Mouse (Mus musculus) heart, embryonic 10.5 days (tissue): ENCODE results near the gene Cald1. TPM values are rescaled to one million over a fixed set of nuclear protein-coding genes. Genes with fewer than 3 reads are reported as not detected.

Experiments used
- DNase-seq: peaks from one replicate; pipeline ENCODE4 v3.0.0-alpha.2; 2017; ENCODE audit warnings: low spot score
- H3K27ac ChIP-seq: fragments of 300-500 bp; sonication (generic); 2 replicates; pipeline ENCODE4 v1.5.1; 2016; ENCODE audit warnings: mild to moderate bottlenecking
- H3K27me3 ChIP-seq: fragments of 300-500 bp; sonication (generic); 2 replicates; pipeline ENCODE4 v1.6.1; 2016; ENCODE audit warnings: mild to moderate bottlenecking; ENCODE audit not compliant: poor library complexity, insufficient read depth, severe bottlenecking
- H3K36me3 ChIP-seq: fragments of 300-500 bp; sonication (generic); 2 replicates; pipeline ENCODE4 v1.6.1; 2016; ENCODE audit warnings: mild to moderate bottlenecking, moderate library complexity
- H3K4me1 ChIP-seq: fragments of 300-500 bp; sonication (generic); 2 replicates; pipeline ENCODE4 v1.6.1; 2016; ENCODE audit warnings: mild to moderate bottlenecking
- H3K4me3 ChIP-seq: fragments of 300-500 bp; sonication (generic); 2 replicates; pipeline ENCODE4 v1.5.1; 2016; ENCODE audit warnings: mild to moderate bottlenecking, moderate library complexity
- H3K9me3 ChIP-seq: fragments of 300-500 bp; sonication (generic); 2 replicates; pipeline ENCODE4 v1.6.1; 2016; ENCODE audit warnings: mild to moderate bottlenecking, moderate library complexity
- WGBS: fragments of 180-500 bp; shearing (Covaris S2); methylation state at CpG from one replicate; pipeline ENCODE4 v1.1.7; 2016; 5-methylcytosine and 5-hydroxymethylcytosine counted together
- polyA plus RNA-seq: library from polyadenylated mRNA; unstranded; fragments of >200 nt; fragmentation: Nextera tagmentation; extraction: Ambion mirVana; gene quantifications from 2 replicates; pipeline ENCODE4 v1.2.1, GENCODE M21; 2016

Gene Cald1
- polyA plus RNA-seq, 1 experiment from 2014 or later, result 189 TPM

DNA sequence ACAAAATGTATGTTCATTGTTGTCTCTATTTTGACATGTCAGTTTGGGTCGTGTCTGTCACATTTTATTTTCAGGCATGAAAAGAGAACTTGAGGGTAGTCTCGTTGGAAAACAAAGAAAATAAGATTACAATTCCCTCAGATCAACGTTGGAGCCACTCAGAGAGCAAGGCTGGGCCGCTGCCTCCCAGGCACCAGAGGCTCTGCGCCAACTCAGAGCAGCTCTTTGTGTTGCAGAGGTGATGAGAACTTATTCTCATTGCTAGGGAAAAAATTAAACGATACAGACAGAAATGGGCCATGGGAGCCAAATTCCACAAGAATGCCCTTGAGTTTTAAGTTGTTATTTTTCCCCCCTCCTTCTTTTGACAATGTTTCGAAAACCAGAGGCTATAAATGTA, 25.0 kb downstream of the Cald1 start:
- Histone ChIP-seq H3K4me1 (peaks cover 14% of the 10 kb centered on the region), H3K9me3 (no peaks in the 10 kb centered on the region), H3K36me3 (no peaks in the 10 kb centered on the region), H3K4me3 (no peak overlapping the region), H3K27ac (peak overlapping the region; percentile 6; the same call in 1 of the 2 replicates), H3K27me3 (no peaks in the 10 kb centered on the region)
- 68% methylated on average over 7 of the region's 7 CpGs for WGBS
- DNase-seq, result no peak

DNA sequence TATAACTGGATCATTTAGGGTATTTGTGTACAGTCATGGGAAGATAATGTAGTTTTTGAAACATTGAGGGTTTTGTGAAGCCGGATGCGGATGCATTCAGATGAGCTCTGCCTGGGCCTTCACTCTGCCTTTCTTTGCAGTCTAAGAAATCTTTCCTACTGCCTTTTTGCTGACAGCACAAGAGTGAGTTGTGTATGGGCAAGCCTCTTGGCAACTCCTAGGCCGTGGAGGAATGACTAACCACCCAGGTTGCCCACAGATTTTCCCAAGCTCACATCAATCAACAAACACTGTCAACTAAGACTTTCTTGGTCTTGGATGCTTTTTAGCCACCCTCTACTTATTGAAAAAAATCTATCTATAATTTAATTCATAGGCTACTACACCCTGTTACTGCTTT, 26.2 kb downstream of the Cald1 start:
- peaks cover 14% of the 10 kb centered on the region for H3K4me1 ChIP-seq
- 89% methylated on average over 3 of the region's 3 CpGs for WGBS
- DNase-seq, result no peak

DNA sequence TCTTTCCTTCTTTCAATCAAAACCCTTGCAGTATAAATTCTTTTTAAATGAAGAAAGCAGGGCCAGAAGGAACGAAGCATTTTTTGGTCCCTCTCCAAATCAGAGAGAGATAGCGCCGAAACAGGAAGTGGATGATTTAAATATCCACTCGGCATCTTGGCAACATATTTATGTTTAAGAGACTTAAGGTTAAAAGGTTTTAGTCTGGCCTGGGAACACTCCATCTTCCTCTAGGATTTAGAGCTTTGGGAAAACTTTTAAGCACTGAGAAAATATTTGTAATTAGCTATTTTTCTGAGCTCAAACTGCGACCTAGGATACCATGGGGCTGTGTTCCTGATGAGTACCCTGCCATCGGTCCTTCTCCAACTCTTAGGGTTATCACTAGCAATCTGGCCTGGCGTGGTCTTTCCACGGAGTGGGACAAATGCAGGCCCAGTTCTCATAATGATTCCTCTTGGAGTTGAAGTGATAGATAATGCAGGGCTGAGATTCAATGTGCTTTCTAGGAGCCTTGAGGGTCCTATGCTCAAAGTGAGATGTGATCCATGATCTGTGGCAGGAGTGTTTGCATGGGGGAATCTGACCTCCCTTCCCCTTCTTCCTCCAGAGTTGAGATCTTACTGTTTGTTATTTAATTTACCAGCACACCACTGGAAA, 28.4 kb downstream of the Cald1 start:
- Histone ChIP-seq H3K4me3 (no peak overlapping the region), H3K27ac (peak overlapping the region; percentile 23; the same call in 1 of the 2 replicates), H3K4me1 (peaks cover 10% of the 10 kb centered on the region), H3K36me3 (no peaks in the 10 kb centered on the region), H3K9me3 (no peaks in the 10 kb centered on the region), H3K27me3 (no peaks in the 10 kb centered on the region)
- WGBS, result 67% methylated on average over 8 of the region's 8 CpGs
- peak; percentile 56 for DNase-seq

More for the DNA sequence above, 26.2 kb downstream of the Cald1 start:
- Histone ChIP-seq H3K4me3 (no peak overlapping the region), H3K9me3 (no peaks in the 10 kb centered on the region), H3K36me3 (no peaks in the 10 kb centered on the region), H3K27me3 (no peaks in the 10 kb centered on the region), H3K27ac (no peak overlapping the region)

DNA sequence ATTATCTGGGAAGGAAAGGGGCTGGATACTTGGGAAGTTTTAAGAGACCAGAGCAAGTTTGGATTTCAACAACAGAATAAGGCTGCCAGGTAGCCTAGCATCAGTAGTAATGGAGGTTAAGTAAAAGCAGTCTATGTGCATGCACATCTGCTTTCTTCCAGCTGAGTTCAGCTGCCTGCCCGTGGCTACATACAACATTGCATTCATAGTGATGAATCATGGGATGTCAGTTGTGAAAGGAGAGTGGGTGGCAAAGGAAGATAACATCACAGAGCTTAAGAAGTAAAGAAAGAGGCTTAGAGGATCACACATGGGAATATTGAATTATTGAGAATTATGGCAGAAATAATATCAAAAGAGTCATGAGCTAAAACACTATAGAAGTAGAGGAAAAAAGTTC, 29.8 kb downstream of the Cald1 start:
- Histone ChIP-seq H3K4me3 (no peak overlapping the region), H3K4me1 (peaks cover 8% of the 10 kb centered on the region), H3K36me3 (no peaks in the 10 kb centered on the region), H3K27me3 (no peaks in the 10 kb centered on the region), H3K27ac (no peak overlapping the region), H3K9me3 (no peaks in the 10 kb centered on the region)
- no peak for DNase-seq
- 64% methylated on average over 1 of the region's 1 CpGs for WGBS

DNA sequence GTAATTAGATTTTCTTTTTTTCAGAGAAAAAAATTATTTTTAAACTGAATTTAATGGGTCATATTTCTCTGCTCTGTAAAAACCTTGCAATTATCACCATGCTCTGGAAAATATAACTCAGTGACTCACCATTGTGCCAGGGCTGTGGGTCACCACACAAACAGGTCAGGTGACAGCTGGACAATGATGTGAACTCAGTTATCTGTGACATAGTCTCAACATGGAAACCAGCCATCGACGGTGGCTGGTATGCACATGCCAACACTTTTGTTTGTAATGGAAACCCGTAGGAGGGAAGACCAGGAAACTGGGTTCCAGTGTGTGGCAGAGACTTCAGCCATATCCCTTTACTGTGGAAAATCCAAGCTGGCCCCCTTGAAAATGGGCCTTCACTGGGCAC, 35.5 kb downstream of the Cald1 start:
- Histone ChIP-seq H3K9me3 (no peaks in the 10 kb centered on the region), H3K27me3 (no peaks in the 10 kb centered on the region), H3K4me3 (no peak overlapping the region), H3K36me3 (peaks cover 6% of the 10 kb centered on the region; the same call in 1 of the 2 replicates), H3K27ac (peak overlapping the region; percentile 39; the same call in 1 of the 2 replicates), H3K4me1 (peaks cover 30% of the 10 kb centered on the region)
- WGBS, result 44% methylated on average over 3 of the region's 3 CpGs
- DNase-seq, result no peak

DNA sequence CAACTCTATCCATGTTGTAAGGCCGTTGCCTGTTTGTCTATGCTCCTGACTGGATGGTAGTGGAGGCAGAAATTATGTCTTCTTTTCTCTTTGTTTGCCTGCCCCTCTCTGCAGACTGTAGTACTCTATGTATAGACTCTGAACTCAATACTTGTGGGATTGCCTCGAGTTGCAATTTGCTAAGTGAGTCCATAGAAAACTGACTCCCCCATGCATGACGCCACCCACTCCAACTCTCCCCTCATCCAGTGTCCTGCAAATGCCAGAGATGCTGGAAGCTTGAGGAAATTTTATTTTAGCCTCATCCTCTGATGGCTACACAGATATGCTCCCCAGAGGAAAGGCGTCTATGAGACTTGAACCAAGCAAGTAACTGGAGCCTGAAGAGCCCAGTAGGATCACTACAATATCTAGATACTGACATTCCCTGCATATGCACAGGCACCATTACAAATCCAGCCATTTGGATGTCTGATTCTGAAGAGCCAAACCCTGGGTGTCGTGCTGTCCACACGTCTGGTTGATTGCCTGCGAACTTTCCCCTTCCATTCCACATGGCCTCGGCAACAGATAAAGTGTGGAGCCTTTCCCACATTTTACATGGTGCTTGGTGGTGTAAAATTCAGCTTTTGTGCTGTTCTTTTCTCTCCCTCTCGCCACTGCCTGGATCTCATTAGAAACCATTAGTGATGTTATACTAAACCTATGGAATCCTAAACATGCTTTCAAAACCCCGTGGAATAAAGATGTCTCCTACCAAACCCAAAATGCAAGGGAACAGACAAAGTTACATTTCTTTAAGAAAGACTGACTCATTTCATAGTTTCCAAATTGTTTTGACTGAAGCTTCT, 39.5 kb downstream of the Cald1 start:
- Histone ChIP-seq H3K4me1 (peaks cover 45% of the 10 kb centered on the region), H3K9me3 (no peaks in the 10 kb centered on the region), H3K27ac (peak overlapping the region; percentile 62), H3K36me3 (peaks cover 6% of the 10 kb centered on the region; the same call in 1 of the 2 replicates), H3K27me3 (no peaks in the 10 kb centered on the region), H3K4me3 (no peak overlapping the region)
- DNase-seq, result peak; percentile 77
- WGBS, result 41% methylated on average over 10 of the region's 10 CpGs

DNA sequence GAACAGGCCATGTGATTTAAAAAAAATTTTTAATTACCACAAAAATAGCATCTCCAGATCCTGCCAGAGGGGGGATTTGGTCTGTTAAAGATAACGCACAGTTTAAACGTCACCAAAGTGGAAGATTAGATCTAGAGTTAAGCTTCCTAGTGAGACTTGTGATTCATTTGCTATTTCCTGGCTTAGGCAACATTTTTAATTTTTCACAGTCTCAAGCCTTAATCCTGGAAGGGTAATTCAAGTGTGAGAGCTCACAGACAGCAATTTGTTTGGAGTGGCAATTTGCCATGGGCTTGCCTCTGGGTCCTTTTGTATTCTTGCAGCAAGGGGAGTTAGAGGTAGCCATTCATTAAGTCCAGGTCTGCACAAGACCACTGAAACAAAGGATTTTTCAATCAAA, 40.4 kb downstream of the Cald1 start:
- DNase-seq, result no peak
- peaks cover 42% of the 10 kb centered on the region for H3K4me1 ChIP-seq

DNA sequence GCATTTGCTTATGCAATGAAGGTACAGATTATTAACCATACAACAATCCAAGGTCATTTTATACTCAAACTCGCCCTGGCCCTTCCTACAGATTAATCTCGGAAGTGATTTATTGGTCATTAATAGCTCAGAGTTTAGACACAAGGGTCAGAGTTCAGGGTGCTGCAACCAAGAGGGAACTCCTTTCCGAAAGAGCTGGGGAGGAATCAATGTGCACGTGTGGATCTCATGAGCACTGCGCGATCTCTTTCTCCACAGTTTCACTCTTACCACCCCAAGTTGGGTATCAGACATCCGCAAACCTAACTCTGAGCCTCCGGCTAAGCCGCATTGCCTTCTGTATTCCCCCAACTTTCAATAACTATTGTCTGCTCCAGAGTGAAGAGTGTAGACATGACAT, 41.9 kb downstream of the Cald1 start:
- no peak for DNase-seq
- H3K4me1 ChIP-seq, result peaks cover 39% of the 10 kb centered on the region
- 87% methylated on average over 9 of the region's 9 CpGs for WGBS
- H3K27ac ChIP-seq, result no peak overlapping the region
- H3K27me3 ChIP-seq, result no peaks in the 10 kb centered on the region
- peaks cover 4% of the 10 kb centered on the region; the same call in 1 of the 2 replicates for H3K36me3 ChIP-seq
- no peak overlapping the region for H3K4me3 ChIP-seq
- no peaks in the 10 kb centered on the region for H3K9me3 ChIP-seq

More for the DNA sequence above, 40.4 kb downstream of the Cald1 start:
- WGBS, result 35% methylated on average over 2 of the region's 2 CpGs
- H3K4me3 ChIP-seq, result no peak overlapping the region
- H3K27me3 ChIP-seq, result no peaks in the 10 kb centered on the region
- H3K36me3 ChIP-seq, result peaks cover 6% of the 10 kb centered on the region; the same call in 1 of the 2 replicates
- H3K9me3 ChIP-seq, result no peaks in the 10 kb centered on the region
- H3K27ac ChIP-seq, result no peak overlapping the region

DNA sequence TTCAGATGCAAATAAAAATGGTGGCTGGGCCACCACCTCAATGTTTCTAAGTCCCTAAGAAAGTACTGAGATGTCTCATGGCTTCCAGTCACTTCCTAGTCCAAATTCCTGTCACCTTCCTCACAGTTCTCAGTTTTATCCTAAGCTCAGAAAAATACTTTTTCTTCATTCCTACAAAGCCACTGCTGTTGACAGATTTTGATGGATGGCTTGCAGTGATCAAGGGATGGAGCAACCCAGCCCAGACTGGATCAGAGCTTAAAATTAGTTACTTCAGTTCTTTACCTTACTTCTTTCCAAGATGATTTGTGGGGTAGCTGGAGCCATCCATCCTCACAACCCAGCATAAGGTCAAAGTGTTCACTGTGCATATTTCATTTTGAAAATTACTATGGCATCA, 42.8 kb downstream of the Cald1 start:
- no peak overlapping the region for H3K27ac ChIP-seq
- H3K9me3 ChIP-seq, result no peaks in the 10 kb centered on the region
- no peaks in the 10 kb centered on the region for H3K27me3 ChIP-seq
- H3K36me3 ChIP-seq, result no peaks in the 10 kb centered on the region
- H3K4me1 ChIP-seq, result peaks cover 39% of the 10 kb centered on the region
- no peak overlapping the region for H3K4me3 ChIP-seq
- DNase-seq, result no peak

DNA sequence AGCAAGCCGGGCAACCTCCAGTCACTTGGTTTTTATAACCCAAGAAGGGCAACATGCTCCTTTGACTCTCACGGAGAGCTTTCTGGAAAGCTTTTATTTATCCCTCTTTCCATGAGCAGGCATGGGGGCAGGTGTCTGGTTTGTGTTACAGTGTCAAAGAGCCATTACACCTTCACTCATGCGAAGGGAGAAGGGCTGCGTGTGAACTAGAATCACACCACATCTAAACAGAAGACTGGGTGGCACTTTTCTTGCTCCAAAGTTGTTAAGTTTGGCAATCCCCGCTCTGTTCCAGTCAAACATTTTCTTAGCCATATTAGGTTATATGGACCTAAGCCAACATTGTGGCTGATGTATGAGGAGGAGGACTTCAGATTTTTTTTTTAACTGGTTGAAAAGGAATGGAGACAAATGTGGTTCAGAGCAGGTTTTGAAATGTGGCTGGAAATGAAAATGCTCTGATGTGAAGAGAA, 43.8 kb downstream of the Cald1 start:
- no peak overlapping the region for H3K27ac ChIP-seq
- 73% methylated on average over 5 of the region's 5 CpGs for WGBS
- peaks cover 34% of the 10 kb centered on the region for H3K4me1 ChIP-seq

DNA sequence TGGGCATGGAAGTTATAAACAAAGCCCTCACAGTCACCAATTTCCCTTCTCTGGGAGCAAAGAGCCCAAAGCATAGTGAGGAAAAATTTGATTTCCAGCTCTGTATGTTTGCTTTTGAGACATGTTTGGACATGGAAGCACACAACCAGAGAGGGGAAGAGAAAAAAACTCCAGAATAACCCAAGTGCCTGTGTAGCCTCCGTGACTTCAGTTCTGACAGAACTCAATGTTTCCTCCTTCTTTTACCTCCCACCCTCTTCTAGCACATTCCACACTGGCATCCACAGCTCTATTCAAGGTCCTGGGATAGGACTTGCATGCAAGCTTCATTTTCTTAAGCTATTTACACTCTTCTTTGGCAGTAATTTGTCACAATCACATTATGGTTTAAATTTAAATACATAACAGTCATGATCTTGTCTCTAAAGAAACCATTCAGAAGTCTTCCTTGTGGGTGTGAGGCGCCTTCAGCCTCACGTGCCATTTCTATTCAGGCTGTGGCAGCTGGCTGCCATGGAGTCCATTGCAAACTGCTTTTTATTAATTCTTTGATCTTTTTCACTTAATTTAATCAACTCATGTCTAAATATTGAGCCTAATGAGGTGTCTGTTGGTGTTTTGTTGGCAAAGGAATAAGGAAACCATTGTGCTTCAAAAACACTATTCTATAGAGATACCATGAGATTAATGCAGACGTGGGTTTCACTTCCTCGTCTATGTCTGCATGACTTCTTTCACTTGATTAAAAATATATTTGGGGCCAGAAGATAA, 49.9 kb downstream of the Cald1 start:
- Histone ChIP-seq H3K4me1 (peaks cover 17% of the 10 kb centered on the region; the same call in 1 of the 2 replicates), H3K4me3 (no peak overlapping the region), H3K27me3 (no peaks in the 10 kb centered on the region), H3K36me3 (no peaks in the 10 kb centered on the region), H3K27ac (no peak overlapping the region), H3K9me3 (no peaks in the 10 kb centered on the region)
- peak; percentile 45 for DNase-seq
- WGBS, result 79% methylated on average over 5 of the region's 5 CpGs

More for the DNA sequence above, 43.8 kb downstream of the Cald1 start:
- no peaks in the 10 kb centered on the region for H3K9me3 ChIP-seq
- no peaks in the 10 kb centered on the region for H3K36me3 ChIP-seq
- no peaks in the 10 kb centered on the region for H3K27me3 ChIP-seq
- no peak overlapping the region for H3K4me3 ChIP-seq
- no peak for DNase-seq

DNA sequence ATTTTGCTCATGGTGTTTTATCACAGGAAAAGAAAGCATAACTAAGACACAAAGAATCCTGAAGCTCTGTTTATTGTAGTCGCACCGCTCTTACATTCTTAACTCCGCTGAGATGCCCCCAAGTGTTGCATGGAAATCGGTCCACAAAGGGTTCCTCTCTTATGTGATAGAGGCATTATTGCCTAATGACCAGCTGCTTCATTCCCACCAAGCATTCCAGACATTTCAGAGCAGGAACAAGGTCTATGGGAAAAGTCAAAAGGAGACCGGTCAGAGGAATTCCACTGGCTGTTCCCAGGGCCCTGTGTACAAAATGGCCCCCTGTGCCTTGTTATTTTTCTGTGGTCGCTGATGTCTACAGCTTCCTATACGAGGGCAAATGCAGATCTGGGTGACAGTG, 53.0 kb downstream of the Cald1 start:
- WGBS, result 81% methylated on average over 7 of the region's 7 CpGs
- DNase-seq, result no peak
- peaks cover 22% of the 10 kb centered on the region; the same call in 1 of the 2 replicates for H3K4me1 ChIP-seq

More for the DNA sequence above, 53.0 kb downstream of the Cald1 start:
- H3K4me3 ChIP-seq, result no peak overlapping the region
- H3K27ac ChIP-seq, result no peak overlapping the region
- no peaks in the 10 kb centered on the region for H3K27me3 ChIP-seq
- H3K9me3 ChIP-seq, result no peaks in the 10 kb centered on the region
- no peaks in the 10 kb centered on the region for H3K36me3 ChIP-seq
